Mouse (Mus musculus): ENCODE results near the gene Ttll3.

GRCm38 (mm10) chr6:113344321-113344720, 44.7 kb upstream of the Ttll3 start:
- TF ChIP-seq MAFK (IDR thresholded peaks at IDR 0.05; ENCODE audit: borderline replicate concordance, low read depth, low read length): no peak
- no peak for TF ChIP-seq TBP (IDR thresholded peaks at IDR 0.05; ENCODE audit: low read depth, low read length)
- TF ChIP-seq POLR2A (IDR thresholded peaks at IDR 0.05; ENCODE audit: control insufficient read depth in 1 of 2, insufficient read depth in 1 of 2, low read depth in 1 of 2, low read length in 2 of 2, poor library complexity in 1 of 2): no peak
- no peak for TF ChIP-seq TCF12 (IDR thresholded peaks at IDR 0.05; ENCODE audit: low read depth, low read length)
- no peak for TF ChIP-seq TAL1 (IDR thresholded peaks at IDR 0.05; ENCODE audit: low read length)
- no peak for TF ChIP-seq CTCF (IDR thresholded peaks at IDR 0.05 in 2 of 3, conservative IDR thresholded peaks at IDR 0.05 in 1 of 3; ENCODE audit: control insufficient read depth in 1 of 3, insufficient read depth in 1 of 3, low read depth in 2 of 3, low read length in 3 of 3, poor library complexity in 1 of 3, severe bottlenecking in 1 of 3)
- no peak for TF ChIP-seq EP300 (IDR thresholded peaks at IDR 0.05; ENCODE audit: low read depth in 1 of 2, low read length in 2 of 2)
- no peak for TF ChIP-seq ZNF384 (IDR thresholded peaks at IDR 0.05; ENCODE audit: low read depth, low read length)
- TF ChIP-seq CHD2 (IDR thresholded peaks at IDR 0.05; ENCODE audit: low read length): no peak
- no peak for TF ChIP-seq GATA1 (IDR thresholded peaks at IDR 0.05; ENCODE audit: low read depth, low read length)
- TF ChIP-seq UBTF (IDR thresholded peaks at IDR 0.05; ENCODE audit: borderline replicate concordance, insufficient read depth, low read depth, low read length): no peak
- no peak for TF ChIP-seq E2F4 (IDR thresholded peaks at IDR 0.05; ENCODE audit: borderline replicate concordance, low read depth, low read length)
